Mouse (Mus musculus) embryo, embryonic 11 days (tissue): ENCODE data around the gene Olfr138.

Source experiments
- DNase-seq: peaks from one replicate; pipeline ENCODE4 v3.0.0-alpha.2; 2015

The Olfr138 gene

GRCm38 (mm10) chr17:38260735-38261134, at the start of gene Olfr138:
TSS of gene Olfr138 (plus strand) at chr17:38261035.
- DNase-seq = no peak

- no peak for DNase-seq
Measured at GRCm38 (mm10) chr17:38307470-38307869, 46.6 kb downstream of the Olfr138 start, which contains the start of gene Olfr137. TSS of gene Olfr137 (minus strand) at chr17:38307570.
